Mouse (Mus musculus): Measurements from ENCODE around the gene Wnt5b. TPM values are rescaled to one million over a fixed set of nuclear protein-coding genes. Genes with fewer than 3 reads are reported as not detected.

Gene Wnt5b
- polyA plus RNA-seq, 1 experiment, result not detected

- Histone ChIP-seq H3K4me3 (ENCODE audit: insufficient read depth, low read length) (no peak overlapping the region), H3K4me1 (ENCODE audit: control insufficient read depth, insufficient read depth, low read length) (peaks cover 19% of the 10 kb centered on the region), H3K27ac (ENCODE audit: insufficient read depth, low read depth, low read length) (no peak overlapping the region; the same call in 1 of the 2 replicates)
- TF ChIP-seq CTCF (IDR thresholded peaks at IDR 0.05; ENCODE audit: low read depth, low read length) (no peak), POLR2A (IDR thresholded peaks at IDR 0.05; ENCODE audit: borderline replicate concordance, low read depth, low read length) (no peak)
These were observed 77.0 kb downstream of the Wnt5b start for GRCm38 (mm10) chr6:119466921-119467784.

GRCm38 (mm10) chr6:119466161-119466560, 78.0 kb downstream of the Wnt5b start:
- H3K27ac ChIP-seq (ENCODE audit: insufficient read depth, low read depth, low read length), result no peak overlapping the region
- H3K4me1 ChIP-seq (ENCODE audit: control insufficient read depth, insufficient read depth, low read length), result peaks cover 17% of the 10 kb centered on the region
- H3K4me3 ChIP-seq (ENCODE audit: insufficient read depth, low read length), result no peak overlapping the region
- no peak for TF ChIP-seq CTCF (IDR thresholded peaks at IDR 0.05; ENCODE audit: low read depth, low read length)
- no peak for TF ChIP-seq POLR2A (IDR thresholded peaks at IDR 0.05; ENCODE audit: borderline replicate concordance, low read depth, low read length)

- TF ChIP-seq POLR2A (IDR thresholded peaks at IDR 0.05; ENCODE audit: borderline replicate concordance, low read depth, low read length) (no peak), CTCF (IDR thresholded peaks at IDR 0.05; ENCODE audit: low read depth, low read length) (no peak)
- H3K27ac ChIP-seq (ENCODE audit: insufficient read depth, low read depth, low read length), result no peak overlapping the region
- no peaks in the 10 kb centered on the region for H3K4me1 ChIP-seq (ENCODE audit: control insufficient read depth, insufficient read depth, low read length)
- H3K4me3 ChIP-seq (ENCODE audit: insufficient read depth, low read length), result no peak overlapping the region
These were observed 83.8 kb downstream of the Wnt5b start for GRCm38 (mm10) chr6:119460391-119460790.

GRCm38 (mm10) chr6:119459041-119459440, 85.1 kb downstream of the Wnt5b start:
- no peak for TF ChIP-seq POLR2A (IDR thresholded peaks at IDR 0.05; ENCODE audit: borderline replicate concordance, low read depth, low read length)
- TF ChIP-seq CTCF (IDR thresholded peaks at IDR 0.05; ENCODE audit: low read depth, low read length), result no peak
- no peak overlapping the region for H3K4me3 ChIP-seq (ENCODE audit: insufficient read depth, low read length)
- H3K27ac ChIP-seq (ENCODE audit: insufficient read depth, low read depth, low read length), result no peak overlapping the region

DNA sequence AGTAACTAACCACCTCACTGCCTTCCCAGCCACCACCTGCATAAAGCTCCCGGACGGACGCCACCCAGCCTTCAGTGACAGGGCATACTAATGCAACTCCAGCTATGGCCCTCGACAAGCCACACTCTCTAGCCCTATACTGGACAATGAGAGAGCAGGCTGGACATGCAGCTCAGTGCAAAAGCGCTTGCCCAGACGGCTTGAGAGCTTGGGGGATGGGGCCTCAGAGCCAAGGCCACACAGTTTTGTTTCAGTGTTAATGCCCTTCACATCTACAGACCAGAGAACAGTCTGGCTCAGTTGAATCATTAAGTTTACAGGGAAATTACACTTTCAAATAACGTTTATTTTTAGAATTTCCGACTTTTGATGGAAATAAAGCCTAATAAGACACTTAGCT, 86.0 kb downstream of the Wnt5b start:
- H3K4me1 ChIP-seq (ENCODE audit: control insufficient read depth, insufficient read depth, low read length), result no peaks in the 10 kb centered on the region
- no peak overlapping the region for H3K27ac ChIP-seq (ENCODE audit: insufficient read depth, low read depth, low read length)
- TF ChIP-seq CTCF (IDR thresholded peaks at IDR 0.05; ENCODE audit: low read depth, low read length), result no peak
- no peak for TF ChIP-seq POLR2A (IDR thresholded peaks at IDR 0.05; ENCODE audit: borderline replicate concordance, low read depth, low read length)
- H3K4me3 ChIP-seq (ENCODE audit: insufficient read depth, low read length), result no peak overlapping the region

More at GRCm38 (mm10) chr6:119459041-119459440, 85.1 kb downstream of the Wnt5b start:
- H3K4me1 ChIP-seq (ENCODE audit: control insufficient read depth, insufficient read depth, low read length), result no peaks in the 10 kb centered on the region

GRCm38 (mm10) chr6:119451981-119452499, 92.1 kb downstream of the Wnt5b start:
- Histone ChIP-seq H3K27ac (ENCODE audit: insufficient read depth, low read depth, low read length) (no peak overlapping the region), H3K4me3 (ENCODE audit: insufficient read depth, low read length) (peak overlapping the region; percentile 24)
- TF ChIP-seq CTCF (IDR thresholded peaks at IDR 0.05; ENCODE audit: low read depth, low read length) (no peak), POLR2A (IDR thresholded peaks at IDR 0.05; ENCODE audit: borderline replicate concordance, low read depth, low read length) (no peak)

GRCm38 (mm10) chr6:119450965-119451943, 92.9 kb downstream of the Wnt5b start:
- no peak overlapping the region for H3K27ac ChIP-seq (ENCODE audit: insufficient read depth, low read depth, low read length)
- H3K4me1 ChIP-seq (ENCODE audit: control insufficient read depth, insufficient read depth, low read length), result peaks cover 5% of the 10 kb centered on the region
- TF ChIP-seq POLR2A (IDR thresholded peaks at IDR 0.05; ENCODE audit: borderline replicate concordance, low read depth, low read length) (no peak), CTCF (IDR thresholded peaks at IDR 0.05; ENCODE audit: low read depth, low read length) (no peak)
- peak overlapping the region; percentile 9; the same call in 1 of the 2 replicates for H3K4me3 ChIP-seq (ENCODE audit: insufficient read depth, low read length)

More at GRCm38 (mm10) chr6:119451981-119452499, 92.1 kb downstream of the Wnt5b start:
- no peaks in the 10 kb centered on the region for H3K4me1 ChIP-seq (ENCODE audit: control insufficient read depth, insufficient read depth, low read length)

DNA sequence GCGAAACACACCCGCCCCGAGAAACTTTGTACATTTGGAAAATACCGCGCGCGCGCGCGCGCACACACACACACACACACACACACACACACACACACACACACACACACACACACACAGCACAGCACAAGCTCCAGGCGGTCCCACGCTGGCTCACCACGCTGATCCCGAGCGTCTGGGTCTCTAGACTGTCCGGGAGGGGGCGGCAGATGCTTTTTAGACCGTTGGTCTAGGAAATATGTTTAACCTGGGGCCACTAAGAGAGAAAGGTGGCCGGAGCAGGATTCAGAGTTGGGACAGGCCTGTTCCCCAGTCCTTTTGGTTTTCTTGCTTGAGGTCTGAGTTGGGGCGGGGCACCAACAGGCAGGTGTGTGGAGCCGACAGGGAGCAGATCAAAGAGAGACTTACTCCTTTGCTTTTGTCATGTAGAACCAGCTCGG, 95.1 kb downstream of the Wnt5b start:
- peaks cover 13% of the 10 kb centered on the region for H3K4me1 ChIP-seq (ENCODE audit: control insufficient read depth, insufficient read depth, low read length)
- no peak for TF ChIP-seq CTCF (IDR thresholded peaks at IDR 0.05; ENCODE audit: low read depth, low read length)
- no peak for TF ChIP-seq POLR2A (IDR thresholded peaks at IDR 0.05; ENCODE audit: borderline replicate concordance, low read depth, low read length)
- H3K27ac ChIP-seq (ENCODE audit: insufficient read depth, low read depth, low read length), result no peak overlapping the region
- H3K4me3 ChIP-seq (ENCODE audit: insufficient read depth, low read length), result peak overlapping the region; percentile 31

GRCm38 (mm10) chr6:119448321-119449059, 95.7 kb downstream of the Wnt5b start:
- Histone ChIP-seq H3K4me3 (ENCODE audit: insufficient read depth, low read length) (peak overlapping the region; percentile 31), H3K27ac (ENCODE audit: insufficient read depth, low read depth, low read length) (no peak overlapping the region), H3K4me1 (ENCODE audit: control insufficient read depth, insufficient read depth, low read length) (peaks cover 13% of the 10 kb centered on the region)
- TF ChIP-seq CTCF (IDR thresholded peaks at IDR 0.05; ENCODE audit: low read depth, low read length), result no peak
